Mouse (Mus musculus) megakaryocyte progenitor cell, adult 5-6 weeks (primary cell): ENCODE data around the gene Dip2c. TPM values are rescaled to one million over a fixed set of nuclear protein-coding genes. Genes with fewer than 3 reads are reported as not detected.

Experiments used
- ATAC-seq: replicated peaks from 2 replicates; pipeline ENCODE4 v1.8.0; 2016; ENCODE audit warnings: mild to moderate bottlenecking, moderate TSS enrichment, inconsistent platforms; ENCODE audit not compliant: poor library complexity
- total RNA-seq, 2 experiments: library from RNA; stranded (forward) in 1 of 2; stranded (reverse) in 1 of 2; fragments of 157-497, 149-512 nt in 1 of 2; fragments of 200-1000 nt in 1 of 2; gene quantifications; 2 replicates each; pipeline versions ENCODE4 v1.2.3 to v1.2.4; 2015 to 2017

Dip2c gene
- total RNA-seq, 2 experiments from 2014 or later = 1.6 to 1.8 TPM

DNA sequence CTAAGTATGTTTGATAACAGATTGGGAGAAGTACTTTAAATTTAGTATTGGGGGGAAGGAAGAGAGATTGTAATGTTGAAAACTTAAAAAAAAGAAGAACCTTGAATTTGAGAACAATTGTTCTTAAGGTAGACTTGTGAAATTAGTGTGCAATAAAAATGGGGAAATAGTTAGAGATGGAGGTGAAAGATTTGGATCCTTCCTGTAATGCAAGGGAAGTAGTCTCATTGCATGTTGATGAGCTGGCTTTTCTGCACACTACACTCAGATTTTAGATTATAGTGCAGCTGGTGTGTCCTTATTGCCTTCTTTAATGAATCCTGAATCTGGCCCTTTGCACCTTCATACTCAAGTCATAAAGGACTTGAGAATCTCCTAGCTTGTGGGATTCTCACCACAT, 142.9 kb downstream of the Dip2c start:
- ATAC-seq = peak; percentile 87

GRCm38 (mm10) chr13:9421949-9422348, 145.6 kb downstream of the Dip2c start:
- no peak for ATAC-seq

DNA sequence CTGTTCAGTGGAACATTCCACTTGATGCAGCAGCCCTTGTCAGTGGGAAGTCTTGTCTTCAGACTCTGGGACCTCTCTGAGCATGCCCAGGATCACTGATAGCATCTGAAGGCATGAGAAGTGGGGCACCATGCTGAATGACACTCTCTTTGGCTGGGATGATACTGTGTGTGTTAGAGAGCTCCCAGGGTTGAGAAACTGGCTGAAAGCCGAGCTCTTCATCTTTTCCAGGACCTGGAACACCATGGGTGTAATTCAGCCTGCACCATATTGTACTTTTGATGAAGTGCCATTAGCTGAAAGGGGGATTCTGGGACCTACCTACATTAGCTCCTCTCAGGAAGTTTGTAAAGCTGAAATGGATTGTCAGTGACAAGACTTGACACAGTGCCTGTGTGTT, 146.5 kb downstream of the Dip2c start:
- ATAC-seq = no peak

- ATAC-seq = no peak; the same call in 1 of the 2 replicates
Measured at GRCm38 (mm10) chr13:9424434-9424833, 148.1 kb downstream of the Dip2c start.

DNA sequence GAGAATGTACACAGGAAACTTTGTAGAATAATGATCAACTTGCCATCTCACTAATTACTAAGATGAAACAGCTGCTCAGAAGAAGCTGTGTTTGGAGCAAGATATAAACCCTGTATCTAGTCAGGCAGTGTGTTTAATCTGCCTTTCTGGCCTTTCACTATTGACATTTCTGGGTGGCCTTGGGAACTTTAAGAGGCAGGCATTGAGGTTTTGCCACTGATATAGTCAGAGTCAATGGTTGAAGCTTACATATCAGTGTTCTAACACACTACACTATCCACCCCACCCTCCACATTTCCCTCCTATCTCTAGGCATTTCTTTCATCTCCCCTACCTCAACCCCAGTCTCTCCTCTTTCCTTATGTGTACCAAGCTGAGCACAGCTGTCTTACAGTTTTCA, 149.9 kb downstream of the Dip2c start:
- ATAC-seq = peak; percentile 81

GRCm38 (mm10) chr13:9426779-9427178, 150.5 kb downstream of the Dip2c start:
- no peak for ATAC-seq

GRCm38 (mm10) chr13:9429884-9430283, 153.6 kb downstream of the Dip2c start:
- no peak for ATAC-seq

GRCm38 (mm10) chr13:9430724-9431123, 154.4 kb downstream of the Dip2c start:
- ATAC-seq = no peak

- ATAC-seq = no peak
Measured at GRCm38 (mm10) chr13:9431441-9431840, 155.1 kb downstream of the Dip2c start.

DNA sequence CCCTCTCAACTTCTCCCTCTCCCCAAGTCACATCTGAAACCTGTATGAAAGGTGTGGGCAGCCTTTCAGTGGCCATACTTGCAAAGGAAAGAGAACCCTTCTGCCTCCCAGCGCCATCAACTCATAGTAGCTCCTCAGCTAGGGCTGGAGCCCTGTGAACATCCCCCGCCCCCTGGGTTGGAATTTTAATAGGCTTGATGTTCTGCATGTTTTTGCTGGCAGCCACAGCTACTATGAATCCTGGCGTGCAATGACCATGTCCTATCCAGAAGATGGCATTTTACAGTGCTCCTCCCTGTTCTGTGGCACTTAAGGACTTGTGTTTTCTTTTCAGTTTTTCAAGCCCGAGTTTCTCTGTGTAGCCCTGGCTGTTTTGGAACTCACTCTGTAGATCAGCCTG, 166.7 kb downstream of the Dip2c start:
- ATAC-seq = no peak

DNA sequence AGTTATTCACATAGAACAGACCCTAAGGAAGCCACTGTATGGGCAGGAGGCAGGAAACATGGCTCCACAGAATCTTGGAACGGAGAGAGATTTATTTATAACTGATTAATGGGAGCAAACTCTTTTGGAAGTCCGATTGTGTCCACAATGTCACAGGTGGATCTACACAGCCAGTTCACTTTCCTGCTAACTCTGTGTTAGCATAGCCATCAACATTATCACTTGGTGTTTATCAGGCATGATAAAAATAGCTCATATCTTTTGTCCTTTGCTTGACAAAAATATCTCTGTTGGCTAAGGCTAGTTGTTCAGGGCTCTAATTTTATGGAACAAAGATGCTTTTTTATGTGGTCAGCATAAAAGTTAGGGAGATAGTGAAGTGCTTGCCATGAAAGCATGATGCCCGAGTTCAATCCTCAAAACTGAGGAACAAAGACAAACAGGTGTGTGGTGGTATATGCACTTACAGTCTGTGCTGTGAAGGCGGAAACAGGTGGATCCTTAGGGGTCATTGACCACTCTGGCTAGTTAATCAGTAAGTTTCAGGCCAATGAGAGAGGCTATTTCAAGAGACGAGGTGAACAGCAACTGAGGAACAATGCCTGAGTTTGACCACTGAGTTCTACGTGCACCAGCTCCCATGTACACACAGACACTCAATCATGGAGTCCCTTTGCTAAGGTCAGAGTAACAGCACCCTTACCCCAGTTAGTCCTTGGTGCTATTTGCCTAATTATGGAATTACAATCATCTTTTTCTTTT, 169.4 kb downstream of the Dip2c start:
- ATAC-seq = no peak

GRCm38 (mm10) chr13:9446448-9447115, 170.3 kb downstream of the Dip2c start:
- 0 out of 2 replicates have a peak, but pooled peaks have one; percentile 29 for ATAC-seq

- ATAC-seq = no peak
Measured at GRCm38 (mm10) chr13:9450276-9450675, 173.9 kb downstream of the Dip2c start.

DNA sequence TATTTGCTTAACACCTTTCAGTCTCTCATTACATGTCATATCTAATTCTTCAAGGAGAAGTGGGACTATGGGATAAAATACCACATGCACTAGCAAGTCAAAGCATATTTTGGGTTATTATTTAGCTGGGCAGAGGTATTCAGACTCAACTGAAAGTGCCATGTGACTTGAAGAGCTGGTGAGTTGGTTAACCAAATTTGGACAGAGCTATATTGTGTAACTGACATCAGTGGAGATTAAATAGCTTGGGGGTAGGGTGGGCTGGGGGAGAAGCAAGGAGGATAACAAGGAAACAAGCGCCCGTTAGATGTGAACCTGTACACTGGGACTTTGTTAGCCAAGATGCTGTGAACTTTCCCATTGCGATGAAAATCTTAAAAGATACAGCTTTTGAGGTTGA, 175.6 kb downstream of the Dip2c start:
- ATAC-seq = no peak

- ATAC-seq = no peak
Measured at GRCm38 (mm10) chr13:9454426-9455177, 178.3 kb downstream of the Dip2c start.

DNA sequence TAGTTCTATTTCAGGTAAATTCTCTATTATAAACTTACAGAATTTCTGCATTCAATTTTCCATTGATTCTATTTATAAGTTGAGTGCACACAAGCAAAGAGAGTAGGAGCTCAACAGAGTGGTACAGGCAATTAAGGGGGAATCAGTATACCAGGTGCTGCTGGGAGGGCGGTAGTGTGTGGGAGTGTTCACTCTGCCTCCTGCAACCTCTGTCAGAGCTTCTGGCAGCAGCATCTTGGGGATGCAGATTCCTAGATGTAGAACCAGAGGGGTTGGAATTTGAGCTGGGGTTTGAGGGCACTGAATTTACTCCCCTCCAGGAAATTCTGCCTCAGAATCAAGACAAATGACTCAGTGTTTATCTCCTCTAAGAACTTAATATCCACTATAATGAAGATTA, 179.7 kb downstream of the Dip2c start:
- no peak for ATAC-seq

GRCm38 (mm10) chr13:9457420-9458308, 181.3 kb downstream of the Dip2c start:
- ATAC-seq = no peak

DNA sequence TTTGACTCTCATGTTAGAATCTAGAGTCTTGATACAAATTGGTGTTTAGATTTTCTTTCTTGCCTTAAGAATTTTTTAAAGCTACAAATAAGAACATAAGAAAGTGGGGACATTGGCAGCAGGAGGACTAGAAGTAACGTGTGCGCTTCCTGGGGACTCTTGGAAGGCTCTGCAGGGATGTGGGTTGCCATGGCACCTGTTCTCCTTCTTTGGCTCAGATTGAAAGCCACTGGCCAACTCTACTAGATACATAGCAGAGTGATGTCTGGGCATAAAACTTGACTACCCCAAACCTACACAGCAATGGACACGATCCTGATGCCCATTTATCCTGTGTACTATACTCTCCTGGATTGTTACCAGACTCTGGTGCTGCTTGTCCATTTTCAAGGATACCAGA, 188.1 kb downstream of the Dip2c start:
- no peak for ATAC-seq

DNA sequence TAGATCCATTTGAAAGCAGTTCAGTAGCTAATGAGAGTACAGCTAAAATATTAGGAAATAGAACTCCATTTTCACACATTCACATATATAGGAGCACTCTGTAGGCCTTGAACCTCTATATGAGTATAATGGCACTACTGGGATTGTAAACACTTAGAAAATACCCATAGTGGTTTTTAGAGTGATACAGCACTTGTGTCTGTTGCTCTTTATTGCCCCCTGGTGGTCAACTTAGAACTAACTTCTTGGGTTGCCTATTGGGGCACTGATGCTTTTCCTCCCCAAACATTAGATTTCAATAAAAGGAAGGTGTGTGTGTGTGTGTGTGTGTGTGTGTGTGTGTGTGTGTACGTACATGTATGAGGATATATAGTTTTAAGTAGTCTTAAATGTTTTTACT, 190.9 kb downstream of the Dip2c start:
- peak; percentile 91 for ATAC-seq

DNA sequence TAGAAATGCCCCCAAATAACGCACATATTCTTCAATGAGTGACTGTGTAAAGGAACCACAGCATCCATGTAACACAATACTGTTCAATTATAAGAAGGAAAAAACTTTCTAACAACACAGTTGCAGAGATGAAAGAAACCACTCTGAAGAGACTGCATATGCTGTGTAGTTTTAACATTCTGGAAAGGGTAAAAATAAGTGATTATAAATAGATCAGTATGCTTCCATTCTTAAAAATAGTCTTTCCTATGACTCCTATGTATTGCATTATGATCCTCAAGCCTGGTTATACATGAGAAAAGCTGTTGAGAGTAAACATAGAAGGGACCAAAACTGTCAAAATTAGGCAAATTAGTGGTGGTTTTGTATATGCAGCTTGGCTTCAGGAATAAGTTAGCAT, 197.1 kb downstream of the Dip2c start:
- no peak for ATAC-seq

DNA sequence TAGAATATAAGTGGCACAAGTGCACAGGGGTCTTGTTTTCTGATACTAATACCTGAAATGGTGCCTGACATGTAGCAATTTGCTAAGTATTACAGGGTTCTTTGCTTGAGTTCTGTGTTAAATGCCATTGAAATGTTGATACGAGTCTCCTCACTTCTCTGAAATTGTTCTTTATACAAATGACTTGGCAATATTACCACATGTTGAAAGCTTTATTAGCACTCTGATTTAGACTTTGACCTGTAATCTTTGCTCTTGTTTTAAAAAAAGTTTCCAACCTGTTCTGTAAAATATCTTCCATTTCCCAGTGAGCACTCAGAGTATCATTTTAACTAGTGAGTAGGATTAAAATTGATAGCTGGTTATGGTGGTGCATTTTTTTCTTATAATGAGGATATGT, 205.4 kb downstream of the Dip2c start:
- no peak for ATAC-seq
